Mouse (Mus musculus) cerebellum, adult 18-20 months (tissue): Measurements from ENCODE around the gene Kif16b.

Source experiments
- DNase-seq, 2 experiments: peaks; one replicate each; pipeline ENCODE4 v3.0.0; 2021

Gene Kif16b

DNA sequence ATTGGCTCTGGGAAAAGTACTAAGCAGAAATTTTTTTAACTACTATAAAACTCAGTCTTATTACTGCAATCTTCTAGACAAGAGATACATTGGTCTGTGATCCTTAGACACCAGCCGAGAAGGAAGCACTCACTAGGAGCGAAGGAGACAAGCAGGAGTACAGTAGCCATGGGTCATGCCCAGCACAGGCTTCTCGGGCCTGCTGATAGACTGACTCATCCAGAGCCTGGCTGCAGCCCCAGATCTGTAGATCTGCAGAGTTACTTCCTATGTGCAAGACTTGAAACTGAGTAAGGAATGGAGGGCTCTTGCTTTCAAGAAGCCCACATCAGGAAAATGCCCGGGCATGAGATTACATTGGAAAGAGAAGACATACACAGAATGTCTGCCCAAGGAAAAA is 169.0 kb downstream of the Kif16b start:
- DNase-seq, result peak; percentile 40 to 52

- DNase-seq, result peak; percentile 75
Measured at GRCm38 (mm10) chr2:142731778-142732092, 169.6 kb downstream of the Kif16b start.

DNA sequence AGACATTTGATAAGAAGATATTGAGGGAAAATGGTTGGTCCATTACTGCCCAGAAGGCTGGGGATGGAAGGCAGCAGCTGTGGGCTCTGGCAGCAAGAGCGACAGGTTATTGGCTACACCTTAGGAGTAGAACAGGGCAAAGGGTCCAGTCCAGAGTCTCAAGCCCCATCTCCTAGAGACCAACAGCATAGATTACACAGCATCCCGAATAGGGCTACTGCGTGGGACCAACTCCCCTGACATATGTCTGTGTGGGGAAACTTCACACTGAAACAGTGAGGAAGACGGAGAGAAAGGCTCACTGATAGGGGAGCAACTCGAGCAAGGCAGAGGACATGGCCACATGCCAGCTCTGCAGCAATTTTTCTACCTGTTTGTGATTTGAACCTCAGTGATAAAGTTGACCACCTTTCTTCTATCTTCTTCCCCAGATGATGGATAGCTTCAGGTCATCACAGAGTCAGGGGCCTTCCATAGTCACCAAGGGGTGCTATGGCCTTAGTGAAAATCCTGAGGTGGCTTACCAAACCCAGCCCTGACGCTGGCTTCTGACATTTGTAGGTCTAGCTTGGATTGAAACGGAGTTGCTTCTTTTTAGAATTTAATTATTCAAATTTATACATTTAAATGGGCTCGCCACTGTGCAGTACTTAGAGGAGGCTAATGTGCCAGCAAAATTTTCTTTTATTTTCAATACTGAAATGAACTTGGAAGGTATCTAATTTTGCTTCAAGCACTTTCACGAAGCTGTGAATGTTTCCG is 170.1 kb downstream of the Kif16b start:
- peak; percentile 22 to 36 for DNase-seq

DNA sequence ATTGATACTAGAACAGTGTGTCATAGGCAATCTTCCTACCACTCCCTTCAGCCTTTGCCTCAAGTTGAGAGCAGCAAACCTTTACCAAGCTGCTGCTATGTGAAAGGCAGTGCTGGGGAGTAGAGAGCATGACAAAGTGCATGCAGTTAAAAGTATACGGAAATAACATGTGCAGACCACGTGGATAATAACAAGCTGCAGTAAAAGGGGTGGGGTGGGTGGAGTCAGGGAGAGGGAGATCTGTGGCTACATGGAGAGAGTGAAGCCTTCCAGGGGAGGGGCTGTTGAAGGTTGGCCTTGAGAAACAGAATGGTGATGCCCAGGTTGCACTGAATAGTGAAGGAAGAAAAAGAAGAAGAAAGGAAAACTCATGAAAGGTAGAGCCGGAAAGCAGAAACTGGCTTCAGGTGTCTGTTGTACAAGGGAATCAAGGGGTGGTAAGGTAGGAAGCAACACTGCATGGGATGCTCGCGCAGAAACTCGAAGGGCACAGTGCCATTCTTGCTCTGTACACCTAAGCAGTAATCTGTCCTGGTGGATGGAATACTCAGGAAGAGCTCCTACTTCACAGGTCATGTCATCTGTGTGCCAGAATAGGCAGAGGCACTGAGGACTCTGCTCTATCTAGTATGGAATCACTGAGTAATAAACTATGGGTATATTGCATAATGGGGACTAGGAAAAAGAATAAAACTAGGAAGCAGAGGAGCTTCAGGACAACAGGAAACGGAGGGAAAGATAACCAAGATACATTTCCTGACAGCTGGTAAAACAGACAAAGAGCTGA is 176.9 kb downstream of the Kif16b start:
- DNase-seq, result no peak

- no peak for DNase-seq
Measured at GRCm38 (mm10) chr2:142720174-142720573, 181.2 kb downstream of the Kif16b start.

DNA sequence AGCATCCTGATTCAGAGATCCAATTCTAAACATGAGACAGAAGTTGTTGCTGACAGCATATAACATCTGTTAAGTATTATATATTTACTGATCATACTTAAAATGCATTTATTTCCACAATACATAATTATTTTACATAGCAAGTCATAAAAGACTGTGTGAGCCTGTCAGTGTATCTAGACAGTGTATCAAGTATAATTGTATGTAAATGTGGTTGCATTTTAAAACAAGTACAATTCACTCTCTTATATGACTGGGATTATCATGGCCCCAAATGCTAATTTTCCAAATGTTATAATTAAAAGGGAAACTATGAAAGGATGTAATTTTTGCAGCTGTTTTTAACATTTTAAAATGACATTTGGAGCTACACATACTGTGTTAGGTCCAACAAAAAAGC is 182.3 kb downstream of the Kif16b start:
- no peak for DNase-seq

GRCm38 (mm10) chr2:142717591-142717990 is 183.7 kb downstream of the Kif16b start:
- no peak for DNase-seq

- DNase-seq, result no peak
Measured at GRCm38 (mm10) chr2:142715912-142716260, 185.4 kb downstream of the Kif16b start.

GRCm38 (mm10) chr2:142715186-142715911 is 186.0 kb downstream of the Kif16b start:
- no peak for DNase-seq

- no peak for DNase-seq
Measured at GRCm38 (mm10) chr2:142712727-142713126, 188.6 kb downstream of the Kif16b start.

DNA sequence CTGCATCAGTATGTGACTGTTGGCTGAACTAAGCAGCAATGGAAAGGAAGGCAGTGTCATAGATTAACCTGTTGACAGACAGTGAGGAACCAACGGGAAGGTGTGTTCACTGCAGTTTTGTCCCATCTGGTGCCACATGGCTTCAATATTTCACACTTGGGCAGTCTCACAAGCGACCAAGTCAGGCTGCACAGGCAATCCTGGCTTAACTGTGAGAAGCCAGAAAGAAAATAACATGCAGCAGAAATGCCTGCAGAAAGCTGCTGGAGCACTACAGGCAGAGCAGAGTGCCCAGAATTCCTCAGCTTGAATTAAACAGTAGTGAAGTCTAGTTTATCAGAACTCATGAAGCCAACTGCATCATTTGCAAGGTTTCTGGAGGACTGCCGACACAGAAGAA is 192.0 kb downstream of the Kif16b start:
- peak; percentile 31 to 52 for DNase-seq

- DNase-seq, result peak; percentile 34 to 54
Measured at GRCm38 (mm10) chr2:142700689-142701088, 200.6 kb downstream of the Kif16b start.

GRCm38 (mm10) chr2:142698650-142699049 is 202.7 kb downstream of the Kif16b start:
- DNase-seq, result peak; percentile 33 to 35

- peak; percentile 28 to 34 for DNase-seq
Measured at GRCm38 (mm10) chr2:142694936-142695331, 206.4 kb downstream of the Kif16b start.

DNA sequence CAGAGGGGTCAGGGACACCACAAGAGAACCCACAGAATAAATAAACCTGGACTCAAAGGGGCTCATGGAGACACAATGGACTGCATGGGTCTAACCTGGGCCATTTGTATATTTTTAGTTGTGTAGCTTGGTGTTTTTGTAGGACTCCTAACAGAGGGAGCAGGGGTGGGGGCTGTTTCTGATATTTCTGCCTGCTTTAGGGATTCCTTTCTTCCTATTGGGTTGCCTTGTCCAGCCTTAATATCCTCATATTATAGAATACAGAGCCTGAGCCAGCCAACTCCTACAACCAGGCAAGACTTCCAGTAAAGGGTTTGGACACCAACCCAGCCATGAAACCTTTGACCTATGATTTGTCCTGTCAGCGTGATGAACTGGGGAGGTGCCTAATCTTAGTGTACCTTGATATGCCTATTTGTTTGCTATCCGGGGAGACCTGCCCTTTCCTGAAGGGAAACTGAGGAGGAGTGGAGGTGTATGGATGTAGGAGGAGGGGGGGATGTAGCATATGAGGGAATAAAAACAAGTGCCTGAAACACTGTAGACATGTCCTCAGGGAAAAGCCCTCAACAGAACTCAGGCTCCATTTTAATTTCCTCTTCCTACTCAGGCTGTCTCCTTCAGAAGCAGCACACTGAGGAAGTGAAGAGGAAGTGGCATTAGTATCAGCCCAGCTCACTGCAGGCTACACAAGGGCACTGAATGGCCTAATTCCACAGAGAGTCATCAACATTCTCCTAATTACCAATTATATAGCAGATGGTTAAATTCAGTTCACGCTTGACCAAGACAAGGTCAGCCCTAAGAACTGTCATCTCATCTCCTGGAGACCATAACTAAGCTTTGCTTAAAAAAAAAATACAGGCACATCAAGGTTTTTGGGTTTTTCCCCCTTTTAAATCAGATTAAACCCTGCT is 207.1 kb downstream of the Kif16b start:
- peak; percentile 33 to 42 for DNase-seq

DNA sequence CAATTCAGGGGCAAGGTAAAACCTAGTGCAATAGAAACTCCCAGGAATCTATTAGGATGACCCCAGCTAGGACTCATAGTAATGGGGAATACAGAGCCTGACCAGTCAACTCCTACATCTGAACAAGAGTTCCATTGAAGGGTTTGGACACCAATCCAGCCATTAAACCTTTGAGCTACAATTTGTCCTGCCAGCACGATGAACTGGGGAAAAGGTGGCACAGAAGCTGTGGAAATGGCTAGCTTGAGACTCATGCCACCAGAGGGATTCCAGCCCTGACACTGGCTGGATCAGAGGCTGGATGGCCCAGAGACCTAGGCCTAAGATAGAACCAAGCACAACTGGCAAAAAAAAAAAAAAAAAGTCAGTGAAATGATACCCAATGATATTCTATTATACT is 207.9 kb downstream of the Kif16b start:
- no peak for DNase-seq

DNA sequence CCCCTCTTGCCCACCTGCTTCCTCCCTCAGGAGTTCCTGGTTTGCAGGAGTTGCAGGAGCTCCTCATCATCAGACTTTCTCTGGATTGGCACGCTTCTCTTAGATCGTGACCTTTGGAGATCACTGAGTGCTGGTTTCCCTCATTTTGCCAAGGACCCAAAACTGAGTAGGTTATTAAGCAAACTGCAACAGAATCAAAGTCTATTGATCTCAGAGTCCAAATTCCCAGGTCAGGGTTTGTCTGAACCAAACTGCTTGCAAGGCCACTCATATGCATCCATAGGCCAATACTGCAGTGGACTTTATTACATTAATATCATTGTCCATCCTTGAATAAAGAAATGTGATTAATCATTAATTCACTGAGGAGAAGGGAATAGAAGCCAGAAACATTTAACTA is 211.8 kb downstream of the Kif16b start:
- DNase-seq, result no peak

GRCm38 (mm10) chr2:142687936-142688514 is 213.3 kb downstream of the Kif16b start:
- no peak for DNase-seq

DNA sequence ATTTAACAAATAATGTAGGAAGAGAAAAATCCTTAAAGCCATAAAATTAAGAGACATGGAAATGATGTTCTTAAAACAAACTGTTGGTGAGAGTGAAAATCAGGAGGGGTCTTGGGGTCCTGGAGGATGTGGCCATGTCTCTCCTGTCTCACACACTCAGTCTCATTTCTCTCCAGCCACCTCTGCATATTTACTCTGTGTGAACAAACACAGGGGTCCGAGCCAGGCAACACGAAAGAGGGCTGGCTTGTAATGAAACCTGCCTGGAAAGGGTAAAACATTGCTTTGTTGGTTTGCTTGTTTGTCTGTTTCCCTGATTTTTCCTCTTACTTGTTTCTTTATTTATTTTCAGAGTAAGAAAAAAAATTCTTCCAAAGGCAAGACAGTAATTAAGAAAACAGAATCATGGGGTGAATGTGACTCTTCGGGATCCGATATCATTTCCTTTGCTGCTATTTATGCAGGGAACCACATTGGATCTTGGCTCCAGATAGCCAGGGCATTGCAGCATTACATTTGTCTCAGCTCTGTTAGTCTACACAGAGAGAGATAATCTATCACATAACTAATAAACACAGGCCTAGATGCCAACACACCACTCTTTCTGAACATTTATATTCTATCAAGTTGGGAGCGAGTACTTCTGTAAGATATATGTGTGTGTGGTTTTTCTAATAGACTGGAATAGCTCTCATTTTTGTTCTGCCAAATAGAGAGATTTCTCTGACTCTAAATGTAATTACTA is 218.2 kb downstream of the Kif16b start:
- DNase-seq, result no peak

DNA sequence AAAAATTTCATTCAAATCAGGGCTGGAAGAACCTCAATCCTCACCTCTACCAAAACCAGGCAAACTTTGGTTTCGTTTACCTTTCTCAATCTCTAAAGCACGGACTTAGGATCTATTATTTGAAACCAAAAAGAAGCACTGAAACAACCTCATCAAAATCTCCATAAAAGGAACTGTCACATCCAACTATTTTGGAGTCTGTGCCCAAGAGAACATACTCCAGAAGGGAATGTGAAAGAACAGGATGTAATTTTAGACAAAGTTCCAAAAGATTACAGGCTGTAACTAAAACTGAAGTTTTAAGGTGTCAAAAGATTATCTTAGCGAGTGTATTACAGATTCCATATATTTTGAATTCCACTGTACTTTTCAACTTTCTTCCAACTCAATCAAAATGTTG is 232.9 kb downstream of the Kif16b start:
- no peak for DNase-seq

GRCm38 (mm10) chr2:142651591-142651990 is 249.7 kb downstream of the Kif16b start:
- DNase-seq, result no peak

- DNase-seq, result no peak
Measured at GRCm38 (mm10) chr2:142648023-142648453, 253.3 kb downstream of the Kif16b start.
